Mouse (Mus musculus) small intestine, adult 2 months (tissue): ENCODE data around the gene Crip1.

Experiments
- CTCF ChIP-seq: fragments of 200-500 bp; IDR thresholded peaks from 2 replicates; pipeline ENCODE4 v1.5.1; 2012; ENCODE audit warnings: low read depth, mild to moderate bottlenecking, control low read depth, inconsistent platforms, low read length, moderate library complexity, mixed read lengths; ENCODE audit not compliant: insufficient replicate concordance, insufficient read length; ENCODE audit errors: extremely low read depth
- POLR2A ChIP-seq: fragments of 200-500 bp; IDR thresholded peaks from 2 replicates; pipeline ENCODE4 v1.6.1; 2012; ENCODE audit warnings: low read depth, mild to moderate bottlenecking, control low read depth, inconsistent platforms, low read length, moderate library complexity

DNA sequence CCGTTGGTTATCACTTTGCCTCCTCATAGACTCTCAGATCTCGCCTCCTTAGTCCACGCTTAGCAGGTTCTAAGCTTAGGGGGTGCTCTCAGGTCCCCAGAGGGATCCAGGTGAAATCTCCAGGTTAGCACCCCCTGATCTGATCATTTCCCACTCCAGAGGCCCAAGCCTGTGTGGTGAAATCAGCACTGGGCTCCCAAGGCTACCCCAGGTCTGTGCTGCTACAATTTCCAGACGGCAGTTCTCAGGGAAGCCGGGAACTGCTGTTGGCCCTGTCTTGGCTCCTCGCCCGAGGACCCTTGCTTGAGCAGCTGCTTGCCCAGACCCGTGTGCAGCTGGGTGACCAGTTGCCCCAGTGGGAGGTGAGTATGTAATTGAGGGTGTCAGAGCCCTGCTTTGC, 10.9 kb downstream of the Crip1 start:
- TF ChIP-seq CTCF: no peak
- no peak for TF ChIP-seq POLR2A
